Mouse (Mus musculus) liver, adult 2 months (tissue): ENCODE measurements around the gene Specc1.

Source experiments
- CTCF ChIP-seq: fragments of 200-500 bp; IDR thresholded peaks from 2 replicates; pipeline ENCODE4 v1.5.1; 2011; ENCODE audit warnings: low read depth, low read length, control low read depth
- POLR2A ChIP-seq: fragments of 200-500 bp; IDR thresholded peaks from 2 replicates; pipeline ENCODE4 v1.6.1; 2011; ENCODE audit warnings: low read length, control low read depth; ENCODE audit not compliant: insufficient read depth; ENCODE audit errors: extremely low read depth

DNA sequence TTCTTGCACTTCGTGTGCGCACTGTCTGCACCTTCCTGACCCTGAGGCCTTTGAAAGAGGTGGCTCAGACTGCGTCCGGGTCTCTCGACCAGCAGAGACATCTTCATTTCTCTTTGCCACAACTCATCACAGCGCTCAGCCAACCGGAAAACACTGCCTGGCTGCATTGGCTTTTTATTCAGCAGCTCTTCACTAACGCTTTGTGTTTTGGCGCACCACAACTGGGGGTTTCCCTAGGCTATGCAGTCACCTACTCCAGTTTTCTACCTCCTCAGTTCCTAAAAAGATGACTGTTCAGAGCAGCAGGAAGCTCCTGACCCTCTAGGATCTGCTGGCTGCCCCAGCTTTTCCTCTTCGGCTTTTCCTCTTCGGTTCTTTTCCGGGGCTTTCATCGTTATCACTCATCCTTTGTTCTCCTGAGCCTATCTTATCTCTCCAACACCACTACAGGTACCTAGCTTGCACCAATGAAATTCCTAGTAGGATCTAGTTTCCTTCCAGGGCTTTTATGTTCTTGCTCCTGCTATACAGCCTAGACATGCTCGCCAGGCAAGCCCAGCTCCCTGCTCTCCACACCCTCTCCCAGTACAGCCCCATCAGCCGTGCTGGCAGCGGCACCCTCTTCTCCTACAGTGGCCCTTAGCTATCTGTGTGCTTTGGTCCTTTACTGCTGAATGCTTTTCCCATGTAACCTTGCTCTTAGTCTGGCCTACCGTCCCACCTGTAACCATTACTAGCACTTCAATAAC, 310.1 kb downstream of the Specc1 start:
- TF ChIP-seq CTCF (no peak), POLR2A (no peak)
